Mouse (Mus musculus): ENCODE results near the gene Zfp981. TPM values are rescaled to one million over a fixed set of nuclear protein-coding genes. Genes with fewer than 3 reads are reported as not detected.

Gene Zfp981
- total RNA-seq, 2 experiments from 2014 or later = 0.15 TPM; not detected in 1

Other genes with a start within 250 kb of the Zfp981 start
- 22.3 and 30.1 TPM in 2 replicates for gene Zfp992, start 53.0 kb upstream of the Zfp981 start, total RNA-seq (2014; fragmentation: Nextera tagmentation)
- gene Zfp992, start 53.0 kb upstream of the Zfp981 start, total RNA-seq (2017) = 11.8 and 15.3 TPM in 2 replicates
- gene Zfp993, start 108.9 kb downstream of the Zfp981 start, total RNA-seq (2014; fragmentation: Nextera tagmentation) = 23.4 and 45.1 TPM in 2 replicates
- gene Zfp993, start 108.9 kb downstream of the Zfp981 start, total RNA-seq (2017) = 38.8 and 44.8 TPM in 2 replicates

All from granulocyte monocyte progenitor cell, adult 5-6 weeks (primary cell).